Mouse (Mus musculus) liver, embryonic 11.5 days (tissue): ENCODE results near the gene Mpo. TPM values are rescaled to one million over a fixed set of nuclear protein-coding genes. Genes with fewer than 3 reads are reported as not detected.

Experiments used
- ATAC-seq: fragments of 200-750 bp; cut with Nextera tagmentation; replicated peaks from 2 replicates; pipeline ENCODE4 v1.8.0; 2017; ENCODE audit warnings: moderate number of reproducible peaks, mild to moderate bottlenecking, moderate TSS enrichment, moderate library complexity; ENCODE audit not compliant: low FRiP score
- DNase-seq: peaks from one replicate; pipeline ENCODE4 v3.0.0-alpha.2; 2017; ENCODE audit warnings: low spot score
- H3K27ac ChIP-seq: fragments of 300-500 bp; sonication (generic); 2 replicates; pipeline ENCODE4 v1.5.1; 2014; ENCODE audit warnings: mild to moderate bottlenecking, low read depth, low read length, control low read depth
- H3K27me3 ChIP-seq: fragments of 300-500 bp; sonication (generic); replicated peaks from 2 replicates; pipeline ENCODE4 v1.6.1; 2014; ENCODE audit warnings: low read length, mixed read lengths; ENCODE audit not compliant: control insufficient read depth, insufficient read depth
- H3K36me3 ChIP-seq: fragments of 300-500 bp; sonication (generic); 2 replicates; pipeline ENCODE4 v1.6.1; 2014; ENCODE audit warnings: mild to moderate bottlenecking, low read length, moderate library complexity, mixed read lengths; ENCODE audit not compliant: control insufficient read depth, insufficient read depth
- H3K4me1 ChIP-seq: fragments of 300-500 bp; sonication (generic); replicated peaks from 2 replicates; pipeline ENCODE4 v1.6.1; 2014; ENCODE audit warnings: low read length, mixed read lengths; ENCODE audit not compliant: control insufficient read depth, insufficient read depth
- H3K4me2 ChIP-seq: fragments of 300-500 bp; sonication (generic); 2 replicates; pipeline ENCODE4 v1.6.1; 2014; ENCODE audit warnings: mild to moderate bottlenecking, control low read depth, moderate library complexity
- H3K4me3 ChIP-seq: fragments of 300-500 bp; sonication (generic); 2 replicates; pipeline ENCODE4 v1.5.1; 2014; ENCODE audit warnings: low read depth, low read length, control low read depth
- H3K9ac ChIP-seq: fragments of 300-500 bp; sonication (generic); 2 replicates; pipeline ENCODE4 v1.6.1; 2014; ENCODE audit warnings: low read depth, low read length, control low read depth
- H3K9me3 ChIP-seq: fragments of 300-500 bp; sonication (generic); 2 replicates; pipeline ENCODE4 v1.6.1; 2016; ENCODE audit warnings: low read length, inconsistent platforms, mixed read lengths; ENCODE audit not compliant: control insufficient read depth
- WGBS: fragments of 180-500 bp; shearing (Covaris S2); extraction: QIAGEN DNeasy Blood & Tissue Kit; methylation state at CpG from one replicate; pipeline ENCODE4 v1.1.7; 2014; 5-methylcytosine and 5-hydroxymethylcytosine counted together
- polyA plus RNA-seq: library from polyadenylated mRNA; unstranded; fragments of >200 nt; fragmentation: Nextera tagmentation; extraction: Ambion mirVana; gene quantifications from 2 replicates; pipeline ENCODE4 v1.2.1, GENCODE M21; 2014

The Mpo gene
- polyA plus RNA-seq = 190 and 206 TPM in 2 replicates

GRCm38 (mm10) chr11:87793460-87793859, at the start of gene Mpo:
TSS of gene Mpo (plus strand) at chr11:87793581.
- Histone ChIP-seq H3K4me3 (no peak within 1 kb of the TSS), H3K4me1 (no peaks in the 10 kb centered on the region), H3K27ac (no peak within 1 kb of the TSS), H3K27me3 (no peaks in the 10 kb centered on the region), H3K4me2 (no peak within 1 kb of the TSS; the same call in 1 of the 2 replicates), H3K9me3 (no peaks in the 10 kb centered on the region), H3K36me3 (no peaks in the 10 kb centered on the region), H3K9ac (peak within 1 kb of the TSS; percentile 36; the same call in 1 of the 2 replicates)
- no peak for DNase-seq
- WGBS = 31% methylated on average over 3 of the region's 3 CpGs
- no peak for ATAC-seq

GRCm38 (mm10) chr11:87743691-87744090, 49.7 kb upstream of the Mpo start:
- WGBS = 95% methylated on average over 3 of the region's 3 CpGs

DNA sequence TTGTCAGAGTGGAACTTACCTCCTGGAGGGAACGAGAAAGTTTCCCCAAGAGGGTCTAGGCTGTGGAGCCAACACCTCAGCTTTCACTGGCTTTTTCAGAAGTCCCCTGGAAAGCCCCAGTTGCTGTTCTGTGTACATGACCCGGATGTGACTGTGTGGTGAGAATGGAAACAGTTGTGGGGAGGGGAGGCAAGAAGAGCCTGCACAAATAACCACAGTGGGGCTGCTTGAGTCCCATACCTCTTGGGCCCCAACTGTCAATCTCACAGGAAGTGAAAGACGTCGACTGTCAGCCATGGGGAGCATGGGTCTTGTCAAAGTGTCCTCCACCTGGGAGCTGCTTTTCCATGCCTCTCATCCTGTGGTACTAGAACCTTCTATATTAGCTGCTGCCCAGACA, 48.4 kb upstream of the Mpo start:
- no peak for ATAC-seq
- no peak for DNase-seq
- H3K9ac ChIP-seq = no peak overlapping the region
- no peak overlapping the region for H3K4me2 ChIP-seq
- H3K27me3 ChIP-seq = no peaks in the 10 kb centered on the region
- H3K9me3 ChIP-seq = no peaks in the 10 kb centered on the region
- peaks cover 32% of the 10 kb centered on the region for H3K36me3 ChIP-seq
- H3K4me1 ChIP-seq = peaks cover 9% of the 10 kb centered on the region
- no peak overlapping the region for H3K4me3 ChIP-seq
- WGBS = 59% methylated on average over 4 of the region's 4 CpGs
- H3K27ac ChIP-seq = no peak overlapping the region

More at GRCm38 (mm10) chr11:87743691-87744090, 49.7 kb upstream of the Mpo start:
- no peak overlapping the region for H3K9ac ChIP-seq
- H3K27ac ChIP-seq = no peak overlapping the region
- H3K27me3 ChIP-seq = no peaks in the 10 kb centered on the region
- peaks cover 37% of the 10 kb centered on the region for H3K36me3 ChIP-seq
- H3K4me2 ChIP-seq = no peak overlapping the region
- DNase-seq (no peak), ATAC-seq (no peak)
- H3K9me3 ChIP-seq = no peaks in the 10 kb centered on the region
- H3K4me1 ChIP-seq = peaks cover 9% of the 10 kb centered on the region; the same call in 1 of the 2 replicates
- H3K4me3 ChIP-seq = no peak overlapping the region

DNA sequence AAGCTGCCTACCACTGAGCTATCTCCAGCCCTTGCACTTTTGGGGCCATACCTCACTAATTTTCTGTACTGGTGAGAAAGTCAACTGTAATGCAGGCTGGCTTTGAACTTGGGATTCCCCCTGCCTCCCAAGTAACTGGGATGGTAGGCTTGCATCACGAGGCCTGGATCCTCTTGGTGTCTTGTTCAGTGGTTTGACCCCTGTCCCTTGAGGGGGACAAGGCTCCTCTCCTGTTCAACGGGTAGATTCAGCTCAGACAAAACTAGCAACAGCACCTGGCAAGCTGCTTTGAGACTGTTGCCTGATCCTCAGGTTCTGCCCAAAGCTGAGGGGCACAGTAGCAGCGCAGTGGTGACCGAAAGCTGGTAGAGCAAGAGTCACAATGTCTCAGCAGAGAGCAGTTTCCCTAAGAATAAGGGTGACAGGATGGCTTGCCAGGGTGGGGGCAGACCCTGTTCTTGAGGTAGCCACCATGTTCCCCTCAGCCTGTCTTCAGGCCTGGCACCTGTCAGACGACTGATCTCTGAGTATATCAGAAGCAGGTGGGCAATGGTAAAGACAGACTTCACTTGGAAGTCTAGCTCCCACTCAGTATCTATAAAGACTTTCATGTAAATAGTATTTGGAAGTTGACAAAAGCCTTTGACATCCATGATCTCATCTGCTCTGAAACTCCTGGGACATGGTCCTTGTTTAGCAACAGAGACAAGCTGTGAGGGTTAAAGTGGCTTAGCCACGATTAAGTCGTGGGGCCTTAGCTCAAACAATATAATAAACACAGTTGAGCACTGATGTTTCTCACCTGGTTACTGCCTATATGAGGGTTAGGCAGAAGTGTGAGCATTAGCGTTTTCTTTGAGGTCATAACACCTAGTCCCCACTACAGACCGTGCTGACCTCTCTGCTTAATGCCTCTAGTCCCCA, 47.5 kb upstream of the Mpo start:
- H3K9me3 ChIP-seq = no peaks in the 10 kb centered on the region
- H3K4me3 ChIP-seq = no peak overlapping the region
- H3K27ac ChIP-seq = peak overlapping the region; percentile 16; the same call in 1 of the 2 replicates
- H3K36me3 ChIP-seq = peaks cover 26% of the 10 kb centered on the region
- no peak for DNase-seq
- peaks cover 15% of the 10 kb centered on the region for H3K4me1 ChIP-seq
- no peak overlapping the region; the same call in 1 of the 2 replicates for H3K9ac ChIP-seq
- no peak for ATAC-seq
- H3K27me3 ChIP-seq = no peaks in the 10 kb centered on the region
- no peak overlapping the region for H3K4me2 ChIP-seq
- 77% methylated on average over 9 of the region's 9 CpGs for WGBS

GRCm38 (mm10) chr11:87747312-87747711, 46.1 kb upstream of the Mpo start:
- no peaks in the 10 kb centered on the region for H3K9me3 ChIP-seq
- 85% methylated on average over 5 of the region's 5 CpGs for WGBS
- DNase-seq = no peak
- no peak overlapping the region for H3K9ac ChIP-seq
- no peaks in the 10 kb centered on the region for H3K27me3 ChIP-seq
- H3K4me3 ChIP-seq = no peak overlapping the region
- no peak overlapping the region for H3K4me2 ChIP-seq
- no peak for ATAC-seq
- no peak overlapping the region for H3K27ac ChIP-seq
- peaks cover 29% of the 10 kb centered on the region for H3K4me1 ChIP-seq
- H3K36me3 ChIP-seq = peaks cover 21% of the 10 kb centered on the region

GRCm38 (mm10) chr11:87747716-87748115, 45.7 kb upstream of the Mpo start:
- H3K27ac ChIP-seq = peak overlapping the region; percentile 100
- DNase-seq (no peak), ATAC-seq (no peak)
- H3K9me3 ChIP-seq = no peaks in the 10 kb centered on the region
- 89% methylated on average over 7 of the region's 7 CpGs for WGBS
- H3K4me2 ChIP-seq = peak overlapping the region; percentile 82
- H3K27me3 ChIP-seq = no peaks in the 10 kb centered on the region
- peak overlapping the region; percentile 31; the same call in 1 of the 2 replicates for H3K4me3 ChIP-seq
- H3K36me3 ChIP-seq = peaks cover 21% of the 10 kb centered on the region
- peak overlapping the region; percentile 66 for H3K9ac ChIP-seq
- H3K4me1 ChIP-seq = peaks cover 33% of the 10 kb centered on the region

DNA sequence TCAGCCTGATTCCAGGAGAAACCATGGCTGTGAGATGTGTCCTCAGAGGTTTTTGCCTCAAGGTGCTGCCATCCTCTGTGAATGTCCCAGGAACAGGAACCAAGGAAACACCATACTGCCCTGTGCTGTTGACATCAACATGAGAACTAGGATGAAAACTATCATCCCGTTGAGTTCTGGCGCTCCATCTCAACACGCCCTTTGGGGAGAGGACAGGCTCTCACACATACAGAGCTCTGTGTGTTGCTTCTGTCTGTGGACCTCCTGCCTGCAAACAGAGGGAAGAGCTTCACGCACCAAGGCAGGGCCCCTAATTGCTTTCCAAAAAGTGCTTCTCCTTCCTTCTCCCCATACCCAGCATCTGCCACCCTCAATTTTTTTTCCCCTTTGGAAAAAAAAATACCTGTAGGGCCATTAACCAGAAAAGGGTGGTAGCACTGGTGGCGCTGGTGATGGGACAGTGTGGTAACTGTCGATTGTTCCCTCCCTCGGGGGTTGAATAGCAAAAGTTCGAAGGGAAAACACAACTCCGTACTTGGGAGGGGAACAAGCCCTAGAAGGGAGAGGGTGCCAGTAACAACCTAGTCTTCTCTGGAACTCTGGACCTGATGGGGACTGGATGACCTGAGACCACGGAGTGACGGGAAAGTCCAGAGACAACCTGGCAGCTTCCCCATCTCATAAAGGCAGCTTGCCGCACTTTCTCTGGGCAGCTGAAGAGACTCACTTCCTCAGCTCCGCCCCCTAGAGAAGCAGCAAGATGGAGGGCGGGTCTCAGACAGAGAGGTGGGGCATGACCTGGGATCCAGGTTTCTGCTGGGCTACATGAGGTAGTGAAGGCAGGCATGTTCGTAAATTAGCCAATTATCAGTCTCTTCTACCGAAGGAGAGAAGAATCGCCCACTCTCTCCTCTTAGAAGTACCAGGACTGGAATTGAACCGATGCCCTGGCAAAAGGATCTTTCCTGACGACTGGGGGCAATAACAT, 45.0 kb upstream of the Mpo start:
- Histone ChIP-seq H3K4me1 (peaks cover 38% of the 10 kb centered on the region), H3K9ac (peak overlapping the region; percentile 66)
- no peak for DNase-seq

More for the DNA sequence above, 45.0 kb upstream of the Mpo start:
- ATAC-seq = peak; percentile 60
- WGBS = 20% methylated on average over 19 of the region's 19 CpGs
- H3K9me3 ChIP-seq = no peaks in the 10 kb centered on the region
- peak overlapping the region; percentile 82 for H3K4me2 ChIP-seq
- no peaks in the 10 kb centered on the region for H3K27me3 ChIP-seq
- peaks cover 19% of the 10 kb centered on the region for H3K36me3 ChIP-seq
- peak overlapping the region; percentile 100 for H3K27ac ChIP-seq
- H3K4me3 ChIP-seq = peak overlapping the region; percentile 31
